Mouse (Mus musculus) intestine, embryonic 14.5 days (tissue): ENCODE results near the gene Ikzf2. TPM values are rescaled to one million over a fixed set of nuclear protein-coding genes. Genes with fewer than 3 reads are reported as not detected.

Experiments
- ATAC-seq: fragments of 200-750 bp; cut with Nextera tagmentation; replicated peaks from 2 replicates; pipeline ENCODE4 v1.8.0; 2017; ENCODE audit warnings: low read depth, moderate number of reproducible peaks, moderate TSS enrichment, moderate library complexity; ENCODE audit not compliant: low FRiP score, low TSS enrichment
- DNase-seq: peaks from one replicate; pipeline ENCODE4 v3.0.0-alpha.2; 2018; ENCODE audit warnings: low spot score
- H3K27ac ChIP-seq: fragments of 300-500 bp; sonication (generic); 2 replicates; pipeline ENCODE4 v1.5.1; 2014; ENCODE audit warnings: low read depth, mild to moderate bottlenecking, control low read depth
- H3K27me3 ChIP-seq: fragments of 300-500 bp; sonication (generic); replicated peaks from 2 replicates; pipeline ENCODE4 v1.6.1; 2014; ENCODE audit warnings: low read length, control low read depth; ENCODE audit not compliant: control insufficient read depth, insufficient read depth
- H3K36me3 ChIP-seq: fragments of 300-500 bp; sonication (generic); 2 replicates; pipeline ENCODE4 v1.6.1; 2014; ENCODE audit warnings: low read length, control low read depth; ENCODE audit not compliant: control insufficient read depth, insufficient read depth
- H3K4me1 ChIP-seq: fragments of 300-500 bp; sonication (generic); replicated peaks from 2 replicates; pipeline ENCODE4 v1.6.1; 2014; ENCODE audit warnings: low read length, control low read depth, mixed read lengths; ENCODE audit not compliant: control insufficient read depth, insufficient read depth
- H3K4me2 ChIP-seq: fragments of 300-500 bp; sonication (generic); 2 replicates; pipeline ENCODE4 v1.6.1; 2014; ENCODE audit warnings: low read length
- H3K4me3 ChIP-seq: fragments of 300-500 bp; sonication (generic); 2 replicates; pipeline ENCODE4 v1.5.1; 2014; ENCODE audit warnings: low read depth, low read length, control low read depth, mixed read lengths
- H3K9ac ChIP-seq: fragments of 300-500 bp; sonication (generic); 2 replicates; pipeline ENCODE4 v1.6.1; 2014; ENCODE audit warnings: mild to moderate bottlenecking, low read length
- H3K9me3 ChIP-seq: fragments of 300-500 bp; sonication (generic); 2 replicates; pipeline ENCODE4 v1.6.1; 2016; ENCODE audit warnings: low read length, control low read depth; ENCODE audit not compliant: control insufficient read depth
- WGBS: fragments of 180-500 bp; shearing (Covaris S2); extraction: QIAGEN DNeasy Blood & Tissue Kit; methylation state at CpG from one replicate; pipeline ENCODE4 v1.1.7; 2014; 5-methylcytosine and 5-hydroxymethylcytosine counted together
- polyA plus RNA-seq: library from polyadenylated mRNA; unstranded; fragments of >200 nt; fragmentation: Nextera tagmentation; extraction: Ambion mirVana; gene quantifications from 2 replicates; pipeline ENCODE4 v1.2.1, GENCODE M21; 2014

Gene Ikzf2
- polyA plus RNA-seq, 1 experiment from 2014 or later = 4.3 TPM

GRCm38 (mm10) chr1:69528696-69529095 lies 158.3 kb downstream of the Ikzf2 start:
- Histone ChIP-seq H3K9me3 (no peaks in the 10 kb centered on the region), H3K27ac (no peak overlapping the region), H3K36me3 (no peaks in the 10 kb centered on the region), H3K4me2 (no peak overlapping the region), H3K4me3 (no peak overlapping the region), H3K4me1 (no peaks in the 10 kb centered on the region), H3K9ac (no peak overlapping the region), H3K27me3 (no peaks in the 10 kb centered on the region)
- no peak for ATAC-seq
- 74% methylated on average over 4 of the region's 4 CpGs for WGBS
- DNase-seq = no peak

DNA sequence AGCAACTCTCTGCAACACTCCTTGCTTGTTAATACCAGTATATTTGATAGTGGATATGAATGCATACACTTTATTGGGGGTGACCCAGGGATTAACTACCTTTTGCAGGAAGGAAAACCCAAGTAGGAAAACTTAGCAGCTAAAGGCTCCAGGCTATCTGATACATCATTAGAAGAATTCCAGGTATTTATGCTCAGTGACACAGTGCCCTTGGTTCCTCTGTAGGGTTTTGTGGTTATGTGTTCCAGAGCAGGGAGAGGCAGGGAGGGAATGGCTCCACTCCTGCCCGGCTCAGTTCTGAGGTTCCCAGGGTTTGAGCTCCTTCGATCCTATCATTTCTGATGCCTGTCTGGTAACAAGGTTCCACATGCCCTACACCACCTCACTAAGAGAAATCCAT lies 165.4 kb downstream of the Ikzf2 start:
- DNase-seq (no peak), ATAC-seq (no peak)
- 88% methylated on average over 2 of the region's 2 CpGs for WGBS
- no peaks in the 10 kb centered on the region for H3K36me3 ChIP-seq
- no peak overlapping the region for H3K27ac ChIP-seq
- H3K4me1 ChIP-seq = no peaks in the 10 kb centered on the region
- no peak overlapping the region for H3K9ac ChIP-seq
- H3K9me3 ChIP-seq = no peaks in the 10 kb centered on the region
- H3K4me2 ChIP-seq = no peak overlapping the region
- H3K4me3 ChIP-seq = no peak overlapping the region
- no peaks in the 10 kb centered on the region for H3K27me3 ChIP-seq

DNA sequence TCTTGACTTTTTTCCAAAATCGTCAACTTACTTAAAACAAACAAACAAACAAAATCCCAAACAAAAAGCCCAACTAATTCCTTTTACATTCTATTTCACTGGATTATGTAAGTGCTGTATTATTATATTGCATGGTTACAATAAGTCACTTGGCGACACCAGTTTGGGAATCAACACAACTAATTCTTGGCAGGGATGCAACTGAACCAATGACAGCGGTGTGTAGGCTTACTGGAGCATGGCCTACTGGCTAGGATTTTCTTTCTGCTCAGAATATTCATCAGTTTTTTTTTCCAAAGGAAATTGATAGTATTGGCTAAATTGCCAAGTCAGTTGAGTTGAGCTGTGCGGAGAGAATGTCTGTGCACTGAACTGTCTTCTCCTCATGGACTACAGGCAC lies 167.7 kb downstream of the Ikzf2 start:
- Histone ChIP-seq H3K4me1 (no peaks in the 10 kb centered on the region), H3K4me2 (no peak overlapping the region), H3K27me3 (no peaks in the 10 kb centered on the region), H3K9ac (no peak overlapping the region), H3K36me3 (no peaks in the 10 kb centered on the region), H3K9me3 (no peaks in the 10 kb centered on the region), H3K4me3 (no peak overlapping the region), H3K27ac (no peak overlapping the region)
- DNase-seq (no peak), ATAC-seq (no peak)
- 95% methylated on average over 4 of the region's 4 CpGs for WGBS

GRCm38 (mm10) chr1:69518012-69518411 lies 169.0 kb downstream of the Ikzf2 start:
- H3K27ac ChIP-seq = no peak overlapping the region
- H3K4me3 ChIP-seq = no peak overlapping the region
- ATAC-seq = no peak
- no peak overlapping the region for H3K9ac ChIP-seq
- WGBS = 82% methylated on average over 4 of the region's 4 CpGs
- no peaks in the 10 kb centered on the region for H3K27me3 ChIP-seq
- no peaks in the 10 kb centered on the region for H3K4me1 ChIP-seq
- H3K4me2 ChIP-seq = no peak overlapping the region
- H3K36me3 ChIP-seq = no peaks in the 10 kb centered on the region
- no peaks in the 10 kb centered on the region for H3K9me3 ChIP-seq
- DNase-seq = no peak

GRCm38 (mm10) chr1:69516144-69516543 lies 170.9 kb downstream of the Ikzf2 start:
- whole genome bisulfite sequencing = 75% methylated on average over 5 of the region's 5 CpGs
- ATAC-seq = no peak

GRCm38 (mm10) chr1:69513595-69514250 lies 173.3 kb downstream of the Ikzf2 start:
- no peak overlapping the region for H3K27ac ChIP-seq
- H3K4me3 ChIP-seq = no peak overlapping the region
- ATAC-seq (0 out of 2 replicates have a peak, but pooled peaks have one; percentile 43), DNase-seq (no peak)
- no peaks in the 10 kb centered on the region for H3K36me3 ChIP-seq
- no peaks in the 10 kb centered on the region for H3K9me3 ChIP-seq
- H3K4me2 ChIP-seq = no peak overlapping the region
- no peaks in the 10 kb centered on the region for H3K4me1 ChIP-seq
- H3K9ac ChIP-seq = no peak overlapping the region
- WGBS = 25% methylated on average over 5 of the region's 5 CpGs
- H3K27me3 ChIP-seq = no peaks in the 10 kb centered on the region

More at GRCm38 (mm10) chr1:69516144-69516543, 170.9 kb downstream of the Ikzf2 start:
- Histone ChIP-seq H3K4me1 (no peaks in the 10 kb centered on the region), H3K9ac (no peak overlapping the region), H3K4me2 (no peak overlapping the region), H3K27ac (no peak overlapping the region), H3K27me3 (no peaks in the 10 kb centered on the region), H3K4me3 (no peak overlapping the region), H3K36me3 (no peaks in the 10 kb centered on the region), H3K9me3 (no peaks in the 10 kb centered on the region)
- no peak for DNase-seq

GRCm38 (mm10) chr1:69508275-69508674 lies 178.8 kb downstream of the Ikzf2 start:
- DNase-seq (no peak), ATAC-seq (no peak)
- Histone ChIP-seq H3K27me3 (no peaks in the 10 kb centered on the region), H3K4me2 (no peak overlapping the region), H3K36me3 (no peaks in the 10 kb centered on the region), H3K9ac (no peak overlapping the region), H3K4me1 (no peaks in the 10 kb centered on the region), H3K9me3 (no peaks in the 10 kb centered on the region), H3K27ac (no peak overlapping the region), H3K4me3 (no peak overlapping the region)
- WGBS = 48% methylated on average over 3 of the region's 3 CpGs

GRCm38 (mm10) chr1:69507513-69507912 lies 179.5 kb downstream of the Ikzf2 start:
- Histone ChIP-seq H3K9me3 (no peaks in the 10 kb centered on the region), H3K4me3 (no peak overlapping the region), H3K27ac (no peak overlapping the region), H3K4me2 (no peak overlapping the region), H3K36me3 (no peaks in the 10 kb centered on the region), H3K27me3 (no peaks in the 10 kb centered on the region), H3K9ac (no peak overlapping the region), H3K4me1 (no peaks in the 10 kb centered on the region)
- no peak for ATAC-seq
- DNase-seq = no peak
- WGBS = 83% methylated on average over 6 of the region's 6 CpGs

DNA sequence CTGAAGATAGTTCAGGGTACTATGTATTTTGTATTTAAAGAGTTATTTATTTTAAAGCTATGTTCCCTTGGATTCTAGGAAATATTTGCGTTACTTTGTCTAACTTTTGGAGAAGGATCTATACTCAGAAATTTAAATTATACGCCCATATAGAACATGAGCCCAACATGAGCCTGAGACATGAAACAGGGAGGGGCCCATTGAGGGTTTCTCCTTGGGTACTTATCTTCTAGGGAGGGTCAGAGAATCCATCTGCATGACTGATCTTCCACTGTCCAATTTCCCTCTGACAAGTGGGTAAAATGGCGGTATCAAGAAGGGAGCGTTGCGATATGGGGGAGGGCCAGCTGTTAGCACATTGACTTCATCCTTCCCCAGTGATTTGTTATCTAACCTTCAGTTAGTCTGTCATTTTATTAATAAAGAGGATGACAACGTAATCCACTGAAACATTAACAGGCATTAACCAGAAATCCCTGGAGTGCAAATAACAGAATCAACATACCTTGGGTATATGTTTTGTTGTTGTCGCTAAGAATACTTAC lies 180.4 kb downstream of the Ikzf2 start:
- H3K4me2 ChIP-seq = no peak overlapping the region
- 92% methylated on average over 7 of the region's 7 CpGs for WGBS
- no peak overlapping the region for H3K27ac ChIP-seq
- ATAC-seq = no peak
- DNase-seq = no peak
- H3K36me3 ChIP-seq = no peaks in the 10 kb centered on the region
- no peak overlapping the region for H3K9ac ChIP-seq
- H3K27me3 ChIP-seq = no peaks in the 10 kb centered on the region
- no peaks in the 10 kb centered on the region for H3K4me1 ChIP-seq
- no peak overlapping the region for H3K4me3 ChIP-seq
- H3K9me3 ChIP-seq = no peaks in the 10 kb centered on the region
